Mouse (Mus musculus) stomach, postnatal 0 days (tissue): ENCODE measurements around the gene Vgll4.

ENCODE experiments used
- CTCF ChIP-seq: IDR thresholded peaks from 2 replicates; pipeline ENCODE4 v1.5.1; 2016; ENCODE audit warnings: antibody characterized with exemption, low read depth, mild to moderate bottlenecking, moderate library complexity
- EP300 ChIP-seq: optimal IDR thresholded peaks from 2 replicates; pipeline ENCODE3; 2016; ENCODE audit warnings: antibody characterized with exemption

DNA sequence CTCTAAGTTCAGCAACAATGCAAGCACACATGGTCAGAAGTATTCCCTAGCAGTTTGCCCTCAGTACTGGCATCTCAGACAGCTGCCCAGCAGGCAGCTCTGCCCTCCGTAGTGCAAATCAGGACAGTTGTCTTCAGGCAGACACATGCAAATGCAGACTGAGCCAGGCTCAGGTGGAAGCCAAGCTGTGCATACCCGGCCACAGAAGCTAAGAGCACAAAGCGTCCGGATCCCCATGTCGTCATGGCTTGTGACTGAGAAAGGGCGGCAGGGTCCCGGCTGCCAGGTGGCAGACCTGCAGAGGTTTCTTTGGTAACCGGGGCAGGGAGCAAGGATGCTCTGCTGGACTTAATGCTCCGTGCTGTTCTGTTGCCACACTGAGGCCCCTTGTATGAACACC, 108.2 kb downstream of the Vgll4 start:
- no peak for TF ChIP-seq CTCF
- no peak for TF ChIP-seq EP300
